Mouse (Mus musculus): ENCODE results near the gene Ttyh2.
A peak's percentile ranks its signal among the peaks of the same experiment; 100 is the strongest.

- peak; percentile 98 for TF ChIP-seq CTCF (IDR thresholded peaks at IDR 0.05; ENCODE audit: low read depth)
- no peak for TF ChIP-seq EP300 (IDR thresholded peaks at IDR 0.05; ENCODE audit: low read depth)
Measured at GRCm38 (mm10) chr11:114745134-114745533, 69.9 kb downstream of the Ttyh2 start.

All from liver, postnatal 0 days (tissue).